9 mouse cellular contexts compared by ENCODE assay signal in the genomic region with DNA sequence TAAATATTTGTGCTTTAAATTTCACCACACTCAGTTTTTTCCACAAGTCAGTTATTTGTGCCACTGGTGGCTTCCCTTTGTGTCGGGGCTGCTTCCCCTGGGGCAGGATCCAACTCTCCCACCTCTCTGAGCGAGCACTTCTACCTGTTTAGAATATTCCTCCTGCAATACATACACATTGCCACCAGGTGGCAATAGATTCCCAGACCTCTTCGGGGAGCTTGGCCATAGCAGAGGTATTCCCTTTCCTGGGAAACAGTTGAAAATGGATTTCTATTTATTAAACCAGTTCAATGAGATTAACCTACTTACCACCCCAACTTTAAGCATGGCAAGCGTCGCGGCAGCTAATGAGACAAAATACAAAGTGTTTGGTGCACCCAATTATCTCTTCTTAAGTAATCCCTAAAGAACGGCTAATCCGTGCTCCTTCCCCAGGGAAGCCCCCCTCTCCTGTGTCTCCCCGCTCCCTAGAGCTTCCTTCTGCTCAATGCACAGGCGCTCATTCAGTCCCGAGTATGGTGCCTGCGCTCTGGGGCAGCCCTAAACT.
A peak's percentile ranks its signal among the peaks of the same experiment; 100 is the strongest.
DNase-seq lines count a peak whose midpoint lies in the region; ATAC-seq and TF ChIP-seq lines count a peak whose summit lies in the region.
"Had no signal": no experiment of that assay in that cellular context is flagged by ENCODE, and none has a peak within 500 bp of the region (broad histone marks: within the 10 kb centered on the region; RNA-seq: fewer than 3 reads in every experiment).

No protein-coding gene starts in this region.

- no peak overlapping the region for H3K4me2 ChIP-seq in forebrain, embryonic 16.5 days (ENCODE audit: low read length)
- H3K4me2 ChIP-seq: lung, embryonic 15.5 days had no signal

- H3K4me1 ChIP-seq in lung, adult 2 months (ENCODE audit: control insufficient read depth, insufficient read depth, low read length) = no peaks in the 10 kb centered on the region
- peaks cover 3% of the 10 kb centered on the region; the same call in 1 of the 2 replicates for H3K4me1 ChIP-seq in forebrain, embryonic 16.5 days (replicated peaks; ENCODE audit: control insufficient read depth, insufficient read depth, low read length)
- H3K4me1 ChIP-seq: lung, embryonic 15.5 days had no signal

- H3K9me3 ChIP-seq in forebrain, embryonic 16.5 days (ENCODE audit: control insufficient read depth, low read length) = no peaks in the 10 kb centered on the region
- H3K9me3 ChIP-seq: lung, embryonic 15.5 days had no signal

- H3K9ac ChIP-seq in forebrain, embryonic 16.5 days (replicated peaks; ENCODE audit: low read depth, low read length) = no peak overlapping the region
- H3K9ac ChIP-seq: lung, embryonic 15.5 days had no signal

- 0 out of 2 replicates have a peak, but pooled peaks have one; percentile 3 for TF ChIP-seq CTCF in lung, adult 2 months (IDR thresholded peaks at IDR 0.05; ENCODE audit: insufficient read depth, low read length)

- no peak for TF ChIP-seq POLR2A in lung, adult 2 months (IDR thresholded peaks at IDR 0.05; ENCODE audit: borderline replicate concordance, extremely low read depth, low read depth, low read length)

- no peak overlapping the region for H3K4me3 ChIP-seq in lung, adult 2 months (replicated peaks; ENCODE audit: extremely low read depth, low read depth, low read length)
- no peak overlapping the region for H3K4me3 ChIP-seq in forebrain, embryonic 16.5 days (replicated peaks; ENCODE audit: low read length)
- H3K4me3 ChIP-seq: lung, embryonic 15.5 days had no signal

- H3K36me3 ChIP-seq in forebrain, embryonic 16.5 days (ENCODE audit: control insufficient read depth, insufficient read depth) = no peaks in the 10 kb centered on the region
- H3K36me3 ChIP-seq: lung, embryonic 15.5 days had no signal

- peak; percentile 10 to 74 for DNase-seq in adrenal gland, adult (ENCODE audit: inconsistent age in 2 of 2, low spot score in 1 of 2)
- DNase-seq in adrenal gland, postnatal 25 days = no peak
- DNase-seq in lung, adult 2 months = no peak
- no peak for DNase-seq in lung, postnatal 36 days
- peak; percentile 67 for DNase-seq in mesoderm, embryonic 11.5 days (ENCODE audit: low read depth, low spot score)
- no peak for DNase-seq in adipocyte (ENCODE audit: low spot score)

- WGBS in lung, adult 2 months = 32% methylated on average over 12 of the region's 12 CpGs
- WGBS in forebrain, embryonic 16.5 days = 2% methylated on average over 12 of the region's 12 CpGs

- no peak overlapping the region for H3K27ac ChIP-seq in forebrain, embryonic 16.5 days (ENCODE audit: low read length)
- H3K27ac ChIP-seq: lung, embryonic 15.5 days had no signal

- no peaks in the 10 kb centered on the region; the same call in 1 of the 2 replicates for H3K27me3 ChIP-seq in forebrain, embryonic 16.5 days (replicated peaks; ENCODE audit: control insufficient read depth, insufficient read depth, low read length)

- 0 out of 2 replicates have a peak, but pooled peaks have one; percentile 26 for ATAC-seq in forebrain, embryonic 16.5 days
- no peak; the same call in 1 of the 2 replicates for ATAC-seq in megakaryocyte-erythroid progenitor cell, adult 5-6 weeks (replicated peaks; ENCODE audit: low FRiP score, low TSS enrichment, poor library complexity, severe bottlenecking)

Comparison
In these comparisons a context has a peak if more than half of its experiments do, and no peak if none do; other contexts are left out.
1. DNase-seq: peak in adrenal gland, adult (2 of 2) and mesoderm, embryonic 11.5 days (single experiment); none in adrenal gland, postnatal 25 days (single experiment), lung, adult 2 months (single experiment), lung, postnatal 36 days (single experiment) and adipocyte (single experiment).